Comparison of ENCODE assay signal across 16 mouse cellular contexts in the genomic region with DNA sequence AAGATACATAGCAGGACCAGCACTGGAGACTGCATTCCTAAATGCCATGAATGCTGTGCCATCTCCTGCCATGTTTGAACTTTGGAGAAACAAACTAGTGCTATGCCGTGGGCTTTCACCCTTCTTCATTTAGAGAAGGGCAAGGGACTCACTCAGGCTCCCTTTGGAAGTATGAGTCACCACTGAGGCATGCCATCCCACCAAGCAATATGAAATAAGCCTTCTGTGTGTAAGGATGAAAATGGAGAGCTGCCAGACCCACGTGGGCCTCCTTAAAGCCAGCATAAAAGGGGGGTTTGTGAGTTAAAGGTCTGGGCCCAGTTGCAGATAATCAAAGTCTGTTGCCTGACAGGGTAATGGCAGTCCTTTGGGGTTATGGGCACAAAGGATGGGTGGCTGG.
A peak's percentile ranks its signal among the peaks of the same experiment; 100 is the strongest.
DNase-seq lines count a peak whose midpoint lies in the region; ATAC-seq and TF ChIP-seq lines count a peak whose summit lies in the region.
"Had no signal": no experiment of that assay in that cellular context is flagged by ENCODE, and none has a peak within 500 bp of the region (broad histone marks: within the 10 kb centered on the region; RNA-seq: fewer than 3 reads in every experiment).

No protein-coding gene starts in this region.

- H3K27me3 ChIP-seq in heart, embryonic 15.5 days: peaks cover 7% of the 10 kb centered on the region; the same call in 1 of the 2 replicates
- peaks cover 98% of the 10 kb centered on the region for H3K27me3 ChIP-seq in midbrain, embryonic 10.5 days (ENCODE audit: low read depth, poor library complexity, severe bottlenecking)
- no peaks in the 10 kb centered on the region for H3K27me3 ChIP-seq in midbrain, postnatal 0 days (ENCODE audit: insufficient read depth, low read length)
- peaks cover 95% of the 10 kb centered on the region for H3K27me3 ChIP-seq in embryonic facial prominence, embryonic 10.5 days (replicated peaks; ENCODE audit: low read depth, poor library complexity, severe bottlenecking)
- no peaks in the 10 kb centered on the region for H3K27me3 ChIP-seq in myocyte (ENCODE audit: control insufficient read depth, insufficient read depth, insufficient read length)
- H3K27me3 ChIP-seq: neural tube, embryonic 15.5 days had no signal

- peak overlapping the region; percentile 54 for H3K27ac ChIP-seq in heart, embryonic 15.5 days
- H3K27ac ChIP-seq in midbrain, embryonic 10.5 days (replicated peaks): peak overlapping the region; percentile 56
- H3K27ac ChIP-seq in midbrain, postnatal 0 days (ENCODE audit: low read depth, low read length): no peak overlapping the region
- 0 out of 2 replicates have a peak overlapping the region, but pooled peaks have one; percentile 51 for H3K27ac ChIP-seq in embryonic facial prominence, embryonic 10.5 days (replicated peaks)
- H3K27ac ChIP-seq: heart, embryonic 10.5 days; hindbrain, postnatal 0 days; layer of hippocampus, adult 2 months; macrophage; neural tube, embryonic 15.5 days had no signal

- no peak for TF ChIP-seq POLR2A in myocyte (IDR thresholded peaks at IDR 0.05; ENCODE audit: insufficient read length, low read depth)

- ATAC-seq in heart, embryonic 15.5 days (replicated peaks; ENCODE audit: insufficient number of reproducible peaks, insufficient read depth, low FRiP score, low read depth): 0 out of 2 replicates have a peak, but pooled peaks have one; percentile 35
- ATAC-seq in midbrain, postnatal 0 days (ENCODE audit: low FRiP score): no peak
- ATAC-seq: hindbrain, postnatal 0 days; Patski had no signal

- DNase-seq in heart, adult 9 months (ENCODE audit: low spot score in 2 of 2): no peak
- DNase-seq in midbrain, embryonic 10.5 days (ENCODE audit: low spot score): no peak
- DNase-seq in midbrain, postnatal 0 days (ENCODE audit: low spot score): no peak
- DNase-seq in embryonic facial prominence, embryonic 10.5 days (ENCODE audit: low spot score): no peak
- no peak for DNase-seq in embryo, embryonic 11 days
- DNase-seq: cerebellum, adult 18-20 months; spleen, adult 18-20 months had no signal

- WGBS in heart, embryonic 15.5 days: 19% methylated on average over 2 of the region's 2 CpGs
- WGBS in midbrain, embryonic 10.5 days: 78% methylated on average over 2 of the region's 2 CpGs
- 32% methylated on average over 2 of the region's 2 CpGs for WGBS in midbrain, postnatal 0 days
- WGBS in embryonic facial prominence, embryonic 10.5 days: 64% methylated on average over 2 of the region's 2 CpGs

- H3K4me3 ChIP-seq in heart, embryonic 15.5 days: no peak overlapping the region
- H3K4me3 ChIP-seq in midbrain, embryonic 10.5 days: no peak overlapping the region
- H3K4me3 ChIP-seq in midbrain, postnatal 0 days (ENCODE audit: low read depth, low read length): no peak overlapping the region
- H3K4me3 ChIP-seq in embryonic facial prominence, embryonic 10.5 days: no peak overlapping the region
- no peak overlapping the region for H3K4me3 ChIP-seq in myocyte
- H3K4me3 ChIP-seq: heart, embryonic 10.5 days; layer of hippocampus, adult 2 months; neural tube, embryonic 15.5 days had no signal

- no peak overlapping the region for H3K4me2 ChIP-seq in heart, embryonic 15.5 days
- no peak overlapping the region for H3K4me2 ChIP-seq in midbrain, postnatal 0 days (ENCODE audit: low read depth, low read length, poor library complexity, severe bottlenecking)
- no peak overlapping the region for H3K4me2 ChIP-seq in myocyte (ENCODE audit: low read depth)
- H3K4me2 ChIP-seq: liver, embryonic 11.5 days; neural tube, embryonic 15.5 days had no signal

- H3K9me3 ChIP-seq in heart, embryonic 15.5 days (replicated peaks): no peaks in the 10 kb centered on the region
- no peaks in the 10 kb centered on the region for H3K9me3 ChIP-seq in midbrain, embryonic 10.5 days (replicated peaks)
- no peaks in the 10 kb centered on the region for H3K9me3 ChIP-seq in midbrain, postnatal 0 days (ENCODE audit: low read length)
- H3K9me3 ChIP-seq in embryonic facial prominence, embryonic 10.5 days: no peaks in the 10 kb centered on the region
- H3K9me3 ChIP-seq: heart, embryonic 10.5 days; neural tube, embryonic 15.5 days had no signal

- TF ChIP-seq CTCF in midbrain, postnatal 0 days (IDR thresholded peaks at IDR 0.05): no peak

- H3K4me1 ChIP-seq in heart, embryonic 15.5 days (replicated peaks): peaks cover 4% of the 10 kb centered on the region
- H3K4me1 ChIP-seq in midbrain, embryonic 10.5 days: peaks cover 43% of the 10 kb centered on the region
- no peaks in the 10 kb centered on the region for H3K4me1 ChIP-seq in midbrain, postnatal 0 days (ENCODE audit: insufficient read depth, low read length)
- H3K4me1 ChIP-seq in embryonic facial prominence, embryonic 10.5 days: peaks cover 22% of the 10 kb centered on the region
- H3K4me1 ChIP-seq: heart, embryonic 10.5 days had no signal

- no peaks in the 10 kb centered on the region for H3K79me2 ChIP-seq in myocyte (ENCODE audit: control insufficient read depth, insufficient read depth)

- no peak overlapping the region for H3K9ac ChIP-seq in heart, embryonic 15.5 days
- no peak overlapping the region for H3K9ac ChIP-seq in midbrain, postnatal 0 days (replicated peaks; ENCODE audit: low read length, poor library complexity, severe bottlenecking)
- H3K9ac ChIP-seq: neural tube, embryonic 15.5 days had no signal

- H3K36me3 ChIP-seq in heart, embryonic 15.5 days: no peaks in the 10 kb centered on the region
- H3K36me3 ChIP-seq in midbrain, embryonic 10.5 days: no peaks in the 10 kb centered on the region
- no peaks in the 10 kb centered on the region for H3K36me3 ChIP-seq in midbrain, postnatal 0 days (ENCODE audit: insufficient read depth, low read length)
- no peaks in the 10 kb centered on the region for H3K36me3 ChIP-seq in embryonic facial prominence, embryonic 10.5 days (replicated peaks)
- H3K36me3 ChIP-seq in myocyte (ENCODE audit: control insufficient read depth, insufficient read depth): no peaks in the 10 kb centered on the region
- H3K36me3 ChIP-seq: heart, embryonic 10.5 days; neural tube, embryonic 15.5 days had no signal

- H3ac ChIP-seq in myocyte (ENCODE audit: control insufficient read depth, insufficient read length): no peak overlapping the region

TF ChIP-seq in myocyte, 11 proteins besides CTCF, POLR2A, EP300 and RAD21:
- TF ChIP-seq USF1 (IDR thresholded peaks at IDR 0.05; ENCODE audit: low read depth): peak; percentile 22
- TF ChIP-seq TCF3 (IDR thresholded peaks at IDR 0.05; ENCODE audit: insufficient read length, low read depth): no peak
